Mouse (Mus musculus) MEL (cell line): ENCODE measurements around the gene Vps37b. TPM values are rescaled to one million over a fixed set of nuclear protein-coding genes. Genes with fewer than 3 reads are reported as not detected.

Experiments
- DNase-seq: peaks from one replicate; pipeline ENCODE4 v3.0.0; 2011; ENCODE audit warnings: low read depth, low spot score
- H3K27ac ChIP-seq: 2 replicates; pipeline ENCODE4 v1.5.1; 2012; ENCODE audit warnings: low read depth, mild to moderate bottlenecking, control low read depth, low read length, moderate library complexity; ENCODE audit not compliant: control insufficient read depth
- H3K27me3 ChIP-seq, 2 experiments: fragments of 150-350 bp in 1 of 2; sonication (generic) in 1 of 2; 2 replicates each; pipeline ENCODE4 v1.6.1; 2012; ENCODE audit warnings: low read length in 2 of 2, mild to moderate bottlenecking in 2 of 2, improper control_type of control experiment in 1 of 2, moderate library complexity in 1 of 2; ENCODE audit not compliant: insufficient read depth in 2 of 2, control insufficient read depth in 1 of 2
- H3K36me3 ChIP-seq, 2 experiments: 2 replicates each; pipeline ENCODE4 v1.6.1; 2012 to 2014; ENCODE audit warnings: low read length in 2 of 2, improper control_type of control experiment in 1 of 2, inconsistent platforms in 1 of 2, mild to moderate bottlenecking in 1 of 2; ENCODE audit not compliant: insufficient read depth in 2 of 2, control insufficient read depth in 1 of 2
- H3K4me1 ChIP-seq, 2 experiments: fragments of 150-350 bp in 1 of 2; sonication (generic) in 1 of 2; 2 replicates each; pipeline ENCODE4 v1.6.1; 2012; ENCODE audit warnings: low read length in 2 of 2, improper control_type of control experiment in 1 of 2, mild to moderate bottlenecking in 1 of 2; ENCODE audit not compliant: insufficient read depth in 2 of 2, control insufficient read depth in 1 of 2
- H3K4me3 ChIP-seq, 2 experiments: fragments of 150-350 bp in 1 of 2; sonication (generic) in 1 of 2; 2 replicates each; pipeline ENCODE4 v1.5.1; 2012; ENCODE audit warnings: low read depth in 2 of 2, low read length in 2 of 2, mild to moderate bottlenecking in 2 of 2, moderate library complexity in 2 of 2, control low read depth in 1 of 2, improper control_type of control experiment in 1 of 2; ENCODE audit not compliant: control insufficient read depth in 1 of 2, insufficient read depth in 1 of 2
- H3K79me2 ChIP-seq: 2 replicates; pipeline ENCODE4 v1.6.1; 2012; ENCODE audit warnings: mild to moderate bottlenecking, low read length, moderate library complexity; ENCODE audit not compliant: control insufficient read depth, poor library complexity, insufficient read depth
- H3K9ac ChIP-seq: 2 replicates; pipeline ENCODE4 v1.6.1; 2012; ENCODE audit warnings: low read depth, mild to moderate bottlenecking, control low read depth, low read length, moderate library complexity; ENCODE audit not compliant: control insufficient read depth, poor library complexity, severe bottlenecking
- H3K9me3 ChIP-seq: fragments of 150-350 bp; sonication (generic); replicated peaks from 2 replicates; pipeline ENCODE4 v1.6.1; 2012; ENCODE audit warnings: mild to moderate bottlenecking, low read length, improper control_type of control experiment, moderate library complexity; ENCODE audit not compliant: insufficient read depth
- BHLHE40 ChIP-seq: IDR thresholded peaks from 2 replicates; pipeline ENCODE4 v1.6.1; 2012; ENCODE audit warnings: low read depth, mild to moderate bottlenecking, inconsistent platforms, low read length, improper control_type of control experiment, borderline replicate concordance
- CHD1 ChIP-seq: IDR thresholded peaks from 2 replicates; pipeline ENCODE4 v1.6.1; 2012; ENCODE audit warnings: low read depth, mild to moderate bottlenecking, inconsistent platforms, low read length, improper control_type of control experiment
- CHD2 ChIP-seq: IDR thresholded peaks from 2 replicates; pipeline ENCODE4 v1.6.1; 2011; ENCODE audit warnings: low read length, improper control_type of control experiment
- CTCF ChIP-seq, 3 experiments: IDR thresholded peaks in 2 of 3; conservative IDR thresholded peaks in 1 of 3; 2 replicates each; pipeline ENCODE4 v1.5.1; 2011 to 2012; ENCODE audit warnings: low read length in 3 of 3, low read depth in 2 of 3, mild to moderate bottlenecking in 2 of 3, improper control_type of control experiment in 1 of 3, inconsistent platforms in 1 of 3, mixed read lengths in 1 of 3, moderate library complexity in 1 of 3; ENCODE audit not compliant: control insufficient read depth in 1 of 3, insufficient read depth in 1 of 3, poor library complexity in 1 of 3, severe bottlenecking in 1 of 3
- ELF1 ChIP-seq: IDR thresholded peaks from 2 replicates; pipeline ENCODE4 v1.6.1; 2014; ENCODE audit warnings: low read depth, mild to moderate bottlenecking, inconsistent platforms, low read length, improper control_type of control experiment, moderate library complexity
- GATA1 ChIP-seq: IDR thresholded peaks from 2 replicates; pipeline ENCODE4 v1.6.1; 2011; ENCODE audit warnings: low read depth, low read length, improper control_type of control experiment
- JUND ChIP-seq: IDR thresholded peaks from 2 replicates; pipeline ENCODE4 v1.6.1; 2011; ENCODE audit warnings: low read depth, mild to moderate bottlenecking, improper control_type of control experiment, low read length
- KAT2A ChIP-seq: conservative IDR thresholded peaks from 2 replicates; pipeline ENCODE4 v1.6.1; 2012; ENCODE audit warnings: low read depth, low read length, improper control_type of control experiment, inconsistent platforms
- MAFK ChIP-seq: IDR thresholded peaks from 2 replicates; pipeline ENCODE4 v1.6.1; 2011; ENCODE audit warnings: low read depth, mild to moderate bottlenecking, low read length, improper control_type of control experiment, borderline replicate concordance
- MXI1 ChIP-seq: IDR thresholded peaks from 2 replicates; pipeline ENCODE4 v1.6.1; 2011; ENCODE audit warnings: mild to moderate bottlenecking, low read depth, low read length, improper control_type of control experiment
- MYB ChIP-seq: IDR thresholded peaks from 2 replicates; pipeline ENCODE4 v1.6.1; 2011; ENCODE audit warnings: mild to moderate bottlenecking, low read depth, low read length, improper control_type of control experiment
- NRF1 ChIP-seq: IDR thresholded peaks from 2 replicates; pipeline ENCODE4 v1.6.1; 2014; ENCODE audit warnings: low read depth, mild to moderate bottlenecking, inconsistent platforms, low read length, improper control_type of control experiment, moderate library complexity; ENCODE audit not compliant: poor library complexity, insufficient read depth, severe bottlenecking
- POLR2AphosphoS2 ChIP-seq: IDR thresholded peaks from 2 replicates; pipeline ENCODE4 v1.6.1; 2011; ENCODE audit warnings: low read length, improper control_type of control experiment
- SIN3A ChIP-seq: IDR thresholded peaks from 2 replicates; pipeline ENCODE4 v1.6.1; 2012; ENCODE audit warnings: low read length, improper control_type of control experiment, inconsistent platforms
- TBP ChIP-seq: IDR thresholded peaks from 2 replicates; pipeline ENCODE4 v1.8.0; 2011; ENCODE audit warnings: low read depth, low read length, improper control_type of control experiment
- TCF12 ChIP-seq: IDR thresholded peaks from 2 replicates; pipeline ENCODE4 v1.6.1; 2014; ENCODE audit warnings: low read depth, mild to moderate bottlenecking, inconsistent platforms, low read length, improper control_type of control experiment, moderate library complexity
- UBTF ChIP-seq: IDR thresholded peaks from 2 replicates; pipeline ENCODE4 v1.6.1; 2012; ENCODE audit warnings: low read depth, mild to moderate bottlenecking, inconsistent platforms, low read length, improper control_type of control experiment, moderate library complexity, borderline replicate concordance; ENCODE audit not compliant: insufficient read depth
- USF1 ChIP-seq: IDR thresholded peaks from 2 replicates; pipeline ENCODE4 v1.6.1; 2014; ENCODE audit warnings: low read depth, mild to moderate bottlenecking, inconsistent platforms, low read length, improper control_type of control experiment, moderate library complexity
- ZNF384 ChIP-seq: IDR thresholded peaks from 2 replicates; pipeline ENCODE4 v1.6.1; 2012; ENCODE audit warnings: low read depth, mild to moderate bottlenecking, inconsistent platforms, low read length, improper control_type of control experiment
- polyA plus RNA-seq, 2 experiments: library from polyadenylated mRNA; stranded (reverse) in 1 of 2; unstranded in 1 of 2; fragments of >175 nt in 1 of 2; fragments of >200 nt in 1 of 2; gene quantifications; 2 replicates each; pipeline versions ENCODE4 v1.2.1 to v1.2.4; 2012; ENCODE audit warnings: low replicate concordance in 2 of 2, low read depth in 1 of 2; ENCODE audit not compliant: insufficient read length in 2 of 2, insufficient read depth in 1 of 2, missing spikeins in 1 of 2
- total RNA-seq: library from RNA; depleted of rRNA; stranded (reverse); fragments of 300-350 nt; gene quantifications from 2 replicates; pipeline ENCODE4 v1.2.3, GENCODE M21; 2012

The Vps37b gene
- total and polyA plus RNA-seq, 3 experiments = 28.6 to 66.0 TPM; not detected in 1

DNA sequence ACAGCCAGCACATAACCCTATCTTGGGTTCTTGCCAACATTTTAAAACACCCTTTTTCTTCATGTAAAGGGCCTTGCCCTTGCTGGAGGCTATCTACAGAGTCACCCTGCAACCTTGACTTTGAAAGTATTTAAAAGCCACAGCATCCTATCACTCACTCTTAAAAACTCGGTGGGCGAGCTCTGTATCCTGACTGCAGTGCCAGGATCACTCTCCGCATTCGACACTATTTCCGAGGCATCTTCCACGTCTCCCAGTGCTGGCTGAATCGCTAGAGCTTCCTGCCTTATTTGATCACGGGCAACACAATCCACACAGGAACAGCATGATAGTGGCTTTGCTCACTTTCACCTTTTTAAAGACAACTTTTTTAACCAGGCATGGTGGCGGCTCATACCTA lies 14.1 kb downstream of the Vps37b start:
- no peak for DNase-seq
- no peak overlapping the region for H3K27ac ChIP-seq
- no peaks in the 10 kb centered on the region for H3K9me3 ChIP-seq
- no peak overlapping the region for H3K4me3 ChIP-seq
- no peaks in the 10 kb centered on the region for H3K27me3 ChIP-seq
- peaks cover 5 to 41% of the 10 kb centered on the region in 2 experiments for H3K36me3 ChIP-seq
- TF ChIP-seq TBP (no peak), CTCF (IDR thresholded peaks at IDR 0.05 in 2 of 3, conservative IDR thresholded peaks at IDR 0.05 in 1 of 3; ENCODE audit: control insufficient read depth in 1 of 3, insufficient read depth in 1 of 3, low read depth in 2 of 3, low read length in 3 of 3, poor library complexity in 1 of 3, severe bottlenecking in 1 of 3) (no peak), MXI1 (no peak), KAT2A (no peak), MYB (no peak), JUND (no peak), GATA1 (no peak), ELF1 (no peak), NRF1 (no peak), SIN3A (no peak), ZNF384 (no peak), POLR2AphosphoS2 (no peak), CHD2 (no peak), MAFK (no peak), BHLHE40 (no peak)
- no peak overlapping the region for H3K9ac ChIP-seq
- peaks cover 86% of the 10 kb centered on the region for H3K79me2 ChIP-seq
- H3K4me1 ChIP-seq = peaks cover 21 to 54% of the 10 kb centered on the region in 2 experiments

- Histone ChIP-seq H3K79me2 (peaks cover 92% of the 10 kb centered on the region), H3K9me3 (no peaks in the 10 kb centered on the region), H3K9ac (no peak overlapping the region), H3K4me1 (peaks cover 18 to 58% of the 10 kb centered on the region in 2 experiments), H3K27ac (no peak overlapping the region), H3K36me3 (peaks cover 5 to 44% of the 10 kb centered on the region in 2 experiments), H3K27me3 (no peaks in the 10 kb centered on the region), H3K4me3 (no peak overlapping the region)
- no peak for DNase-seq
- TF ChIP-seq POLR2AphosphoS2 (no peak), TCF12 (no peak), CHD1 (no peak), USF1 (no peak), UBTF (no peak)
These were observed 15.7 kb downstream of the Vps37b start for GRCm38 (mm10) chr5:124016291-124016821.
